Mouse (Mus musculus): ENCODE results near the gene Sac3d1. TPM values are rescaled to one million over a fixed set of nuclear protein-coding genes. Genes with fewer than 3 reads are reported as not detected.
"Not testable (repeated sequence)": the region's sequence is repeated elsewhere in the genome, so short reads cannot be mapped to it uniquely, and the experiment has no call there.

Sac3d1 gene
- polyA plus RNA-seq, 1 experiment from 2014 or later = 45.4 TPM

DNA sequence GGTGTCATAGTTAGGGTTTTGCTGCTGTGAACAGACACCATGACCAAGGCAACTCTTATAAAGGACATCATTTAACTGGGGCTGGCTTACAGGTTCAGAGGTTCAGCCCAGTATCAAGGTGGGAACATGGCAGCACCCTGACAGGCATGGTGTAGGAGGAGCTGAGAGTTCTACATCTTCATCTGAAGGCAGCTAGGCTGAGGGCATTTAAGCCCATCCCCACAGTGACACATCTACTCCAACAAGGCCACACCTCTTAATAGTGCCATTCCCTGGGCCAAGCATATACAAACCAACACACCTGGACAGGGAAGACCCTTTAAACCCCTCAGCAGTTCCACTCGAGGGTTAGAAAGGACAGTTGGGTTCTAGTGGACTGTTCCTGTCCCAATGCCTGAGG, 14.7 kb upstream of the Sac3d1 start:
- not testable (repeated sequence) for H3K9ac ChIP-seq; ATAC-seq; H3K27ac ChIP-seq; H3K9me3 ChIP-seq (replicated peaks); H3K27me3 ChIP-seq; H3K4me1 ChIP-seq; H3K4me2 ChIP-seq; H3K4me3 ChIP-seq
- 50% methylated on average over 1 of the region's 1 CpGs for WGBS
- peaks cover 51% of the 10 kb centered on the region for H3K36me3 ChIP-seq (ENCODE audit: poor library complexity, severe bottlenecking)

DNA sequence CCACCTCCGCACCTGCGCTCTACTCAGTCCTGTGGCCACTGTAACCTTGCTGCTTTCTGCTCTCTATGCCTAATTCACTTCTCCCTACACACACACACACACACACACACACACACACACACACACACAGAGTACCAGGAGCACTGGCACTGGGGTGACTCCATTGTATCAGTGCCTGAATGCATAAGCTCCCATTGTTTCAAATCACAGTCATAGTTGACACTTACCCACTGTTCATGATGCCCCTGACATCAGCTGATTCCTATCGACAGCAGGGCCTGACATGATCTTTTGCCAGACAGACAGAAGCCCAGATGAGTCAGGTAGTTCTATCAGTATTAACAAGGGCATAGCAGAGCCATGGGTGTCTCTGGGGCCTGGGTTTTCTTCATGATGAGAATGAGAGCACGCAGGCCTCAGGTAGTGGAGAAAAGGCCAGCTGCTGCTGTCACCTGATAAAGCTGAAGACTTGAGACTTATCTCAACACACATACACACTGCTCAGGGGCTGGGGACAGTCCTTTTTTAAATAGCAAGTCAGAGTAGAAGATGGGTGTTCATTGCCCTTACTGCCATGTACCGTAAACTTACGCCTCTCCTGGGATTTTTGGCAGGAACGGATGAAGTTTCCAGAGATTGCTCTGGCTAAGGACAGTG, 13.8 kb upstream of the Sac3d1 start:
- Histone ChIP-seq H3K9me3 (replicated peaks) (no peaks in the 10 kb centered on the region), H3K36me3 (ENCODE audit: poor library complexity, severe bottlenecking) (peaks cover 46% of the 10 kb centered on the region), H3K27ac (no peak overlapping the region), H3K4me3 (no peak overlapping the region), H3K4me1 (peaks cover 4% of the 10 kb centered on the region; the same call in 1 of the 2 replicates), H3K4me2 (no peak overlapping the region), H3K27me3 (no peaks in the 10 kb centered on the region), H3K9ac (no peak overlapping the region)
- ATAC-seq = no peak
- WGBS = 86% methylated on average over 7 of the region's 7 CpGs

GRCm38 (mm10) chr19:6130414-6131128, 12.1 kb upstream of the Sac3d1 start:
- not testable (repeated sequence) for ATAC-seq; H3K4me3 ChIP-seq; H3K27ac ChIP-seq; H3K4me2 ChIP-seq; H3K4me1 ChIP-seq; H3K9ac ChIP-seq; H3K27me3 ChIP-seq; H3K9me3 ChIP-seq (replicated peaks)
- H3K36me3 ChIP-seq (ENCODE audit: poor library complexity, severe bottlenecking) = peaks cover 28% of the 10 kb centered on the region
- WGBS = 84% methylated on average over 7 of the region's 7 CpGs

GRCm38 (mm10) chr19:6127760-6128341, 9.4 kb upstream of the Sac3d1 start, which contains the start of gene Snx15:
Gene Snx15 (minus strand): TSS chr19:6128304.
- peak; percentile 94 for ATAC-seq
- WGBS = under 1% methylated on average over 32 of the region's 32 CpGs
- Histone ChIP-seq H3K4me3 (peak within 1 kb of the TSS; percentile 55), H3K27me3 (no peaks in the 10 kb centered on the region), H3K27ac (peak within 1 kb of the TSS; percentile 84), H3K36me3 (ENCODE audit: poor library complexity, severe bottlenecking) (peaks cover 5% of the 10 kb centered on the region; the same call in 1 of the 2 replicates), H3K4me2 (peak within 1 kb of the TSS; percentile 70), H3K9me3 (replicated peaks) (no peaks in the 10 kb centered on the region), H3K9ac (peak within 1 kb of the TSS; percentile 75), H3K4me1 (peaks cover 11% of the 10 kb centered on the region; the same call in 1 of the 2 replicates)

GRCm38 (mm10) chr19:6126789-6127580, 8.5 kb upstream of the Sac3d1 start:
- no peaks in the 10 kb centered on the region for H3K36me3 ChIP-seq (ENCODE audit: poor library complexity, severe bottlenecking)
- WGBS = 75% methylated on average over 10 of the region's 10 CpGs
- H3K4me2 ChIP-seq = peak overlapping the region; percentile 70

DNA sequence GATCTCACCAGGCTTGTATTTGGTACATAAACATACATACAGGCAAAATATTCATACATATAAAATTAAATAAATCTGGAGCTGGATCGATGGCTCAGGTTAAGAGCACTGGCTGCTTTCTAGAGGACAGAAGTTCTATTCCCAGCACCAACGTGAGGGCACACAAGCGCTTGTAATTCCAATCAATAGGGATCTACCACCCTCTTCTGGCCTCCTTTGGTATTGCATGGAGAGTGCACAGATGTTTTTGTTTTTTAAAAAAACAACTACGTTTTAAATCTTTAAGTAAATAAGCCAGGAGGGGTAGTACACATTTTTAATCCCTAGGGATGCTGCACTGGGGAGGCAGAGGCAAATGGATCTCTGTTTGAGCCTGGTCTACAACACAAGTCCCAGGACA, 7.8 kb upstream of the Sac3d1 start:
- H3K9ac ChIP-seq = no peak overlapping the region

More at GRCm38 (mm10) chr19:6126789-6127580, 8.5 kb upstream of the Sac3d1 start:
- H3K9me3 ChIP-seq (replicated peaks) = no peaks in the 10 kb centered on the region
- no peak overlapping the region for H3K27ac ChIP-seq
- H3K27me3 ChIP-seq = no peaks in the 10 kb centered on the region
- H3K4me3 ChIP-seq = peak overlapping the region; percentile 55
- peak overlapping the region; percentile 75; the same call in 1 of the 2 replicates for H3K9ac ChIP-seq
- H3K4me1 ChIP-seq = peaks cover 11% of the 10 kb centered on the region; the same call in 1 of the 2 replicates
- ATAC-seq = no peak

GRCm38 (mm10) chr19:6124898-6125297, 6.4 kb upstream of the Sac3d1 start:
- Histone ChIP-seq H3K4me1 (peaks cover 12% of the 10 kb centered on the region), H3K27me3 (no peaks in the 10 kb centered on the region), H3K4me3 (no peak overlapping the region), H3K9ac (no peak overlapping the region), H3K4me2 (no peak overlapping the region), H3K27ac (no peak overlapping the region), H3K9me3 (replicated peaks) (no peaks in the 10 kb centered on the region), H3K36me3 (ENCODE audit: poor library complexity, severe bottlenecking) (0 out of 2 replicates have a peak, but pooled peaks cover 7% of the 10 kb centered on the region)
- 71% methylated on average over 2 of the region's 2 CpGs for WGBS
- no peak for ATAC-seq

More for the DNA sequence above, 7.8 kb upstream of the Sac3d1 start:
- no peak overlapping the region for H3K4me3 ChIP-seq
- no peak for ATAC-seq
- H3K36me3 ChIP-seq (ENCODE audit: poor library complexity, severe bottlenecking) = no peaks in the 10 kb centered on the region
- H3K9me3 ChIP-seq (replicated peaks) = no peaks in the 10 kb centered on the region
- no peaks in the 10 kb centered on the region for H3K27me3 ChIP-seq
- H3K4me2 ChIP-seq = no peak overlapping the region
- WGBS = 21% methylated on average over 4 of the region's 4 CpGs
- peaks cover 11% of the 10 kb centered on the region; the same call in 1 of the 2 replicates for H3K4me1 ChIP-seq
- H3K27ac ChIP-seq = no peak overlapping the region

DNA sequence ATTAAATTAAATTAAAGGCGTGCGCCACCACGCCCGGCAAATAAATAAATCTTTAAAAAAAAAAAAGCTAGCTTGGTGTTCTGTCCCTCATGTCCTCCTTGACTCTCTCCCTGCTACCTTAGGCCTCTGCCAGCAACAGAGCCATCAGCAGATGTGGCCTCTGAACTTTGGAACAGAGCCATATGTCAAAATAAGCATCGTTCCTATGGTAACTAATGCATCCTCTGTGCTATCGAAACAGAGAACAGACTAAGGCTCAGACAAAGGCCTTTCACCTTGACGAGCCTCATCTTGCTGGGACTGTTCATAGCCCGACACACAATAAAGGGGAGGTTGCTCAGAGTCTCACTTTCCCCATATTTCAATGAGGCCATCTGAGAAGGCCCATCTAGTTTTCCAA, 4.9 kb upstream of the Sac3d1 start:
- 0 out of 2 replicates have a peak, but pooled peaks cover 7% of the 10 kb centered on the region for H3K36me3 ChIP-seq (ENCODE audit: poor library complexity, severe bottlenecking)
- H3K9ac ChIP-seq = no peak overlapping the region
- H3K9me3 ChIP-seq (replicated peaks) = no peaks in the 10 kb centered on the region
- H3K27me3 ChIP-seq = no peaks in the 10 kb centered on the region
- no peak for ATAC-seq
- no peak overlapping the region for H3K4me3 ChIP-seq
- WGBS = 67% methylated on average over 8 of the region's 8 CpGs
- no peak overlapping the region for H3K27ac ChIP-seq
- H3K4me2 ChIP-seq = no peak overlapping the region
- H3K4me1 ChIP-seq = peaks cover 21% of the 10 kb centered on the region

DNA sequence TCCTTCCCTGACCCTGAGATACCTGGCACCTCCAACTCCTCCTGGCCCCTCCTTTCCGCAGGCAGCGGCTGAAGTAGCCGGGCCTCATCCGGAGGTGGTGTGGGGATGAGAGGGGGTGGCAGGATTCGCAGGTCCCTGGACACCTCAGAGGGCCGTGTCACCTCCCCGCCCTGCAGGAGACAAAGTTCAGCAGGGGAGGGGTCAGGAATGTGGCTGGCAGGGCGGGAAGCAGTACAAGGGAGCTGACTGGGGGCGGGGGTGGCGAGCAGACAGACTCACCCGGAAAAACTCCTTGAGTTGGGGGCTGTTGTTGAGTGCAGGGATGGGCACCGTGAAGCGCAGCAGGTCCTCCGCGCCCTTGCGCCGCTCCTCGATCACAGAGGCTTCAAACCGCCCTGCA, 3.3 kb upstream of the Sac3d1 start:
- no peak overlapping the region for H3K4me3 ChIP-seq
- no peak overlapping the region for H3K4me2 ChIP-seq
- 0 out of 2 replicates have a peak overlapping the region, but pooled peaks have one; percentile 37 for H3K9ac ChIP-seq
- H3K27me3 ChIP-seq = no peaks in the 10 kb centered on the region
- no peak for ATAC-seq
- H3K4me1 ChIP-seq = peaks cover 29% of the 10 kb centered on the region
- 39% methylated on average over 19 of the region's 19 CpGs for WGBS
- H3K27ac ChIP-seq = no peak overlapping the region
- H3K9me3 ChIP-seq (replicated peaks) = no peaks in the 10 kb centered on the region
- 0 out of 2 replicates have a peak, but pooled peaks cover 7% of the 10 kb centered on the region for H3K36me3 ChIP-seq (ENCODE audit: poor library complexity, severe bottlenecking)

DNA sequence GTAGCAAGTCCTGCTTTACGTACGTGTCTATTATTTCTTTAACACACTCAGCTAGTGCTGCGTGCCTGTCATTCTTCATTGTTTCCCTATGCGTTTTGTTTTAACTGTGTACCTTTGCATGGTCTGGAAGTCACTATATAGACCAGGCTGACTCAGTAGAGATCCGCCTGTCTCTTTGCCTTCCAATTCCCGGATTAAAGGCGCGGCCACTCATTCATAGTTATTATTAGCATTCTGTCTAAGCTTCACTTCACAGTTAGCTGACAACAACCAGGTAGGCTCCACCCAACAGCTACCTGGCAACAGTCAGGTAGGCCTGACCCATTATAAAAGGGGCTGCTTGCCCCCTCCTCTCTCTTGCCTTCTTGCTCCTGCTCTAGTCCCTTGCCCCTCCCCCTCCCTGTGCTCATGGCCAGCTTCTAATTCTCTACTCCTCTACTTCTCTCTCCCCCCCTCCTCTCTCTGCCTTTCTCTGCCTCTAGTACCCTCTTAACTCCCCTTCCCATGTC, 281 bp upstream of the Sac3d1 start:
- H3K36me3 ChIP-seq (ENCODE audit: poor library complexity, severe bottlenecking) = peaks cover 35% of the 10 kb centered on the region
- peak; percentile 55 for ATAC-seq
- H3K27me3 ChIP-seq = no peaks in the 10 kb centered on the region
- H3K4me3 ChIP-seq = peak overlapping the region; percentile 61
- peaks cover 35% of the 10 kb centered on the region for H3K4me1 ChIP-seq
- peak overlapping the region; percentile 87 for H3K4me2 ChIP-seq
- H3K9ac ChIP-seq = peak overlapping the region; percentile 90
- H3K9me3 ChIP-seq (replicated peaks) = no peaks in the 10 kb centered on the region
- 1% methylated on average over 8 of the region's 8 CpGs for WGBS
- H3K27ac ChIP-seq = peak overlapping the region; percentile 92

GRCm38 (mm10) chr19:6117346-6117985, 984 bp downstream of the Sac3d1 start:
- H3K27ac ChIP-seq = peak overlapping the region; percentile 92
- peaks cover 30% of the 10 kb centered on the region for H3K4me1 ChIP-seq
- 4% methylated on average over 32 of the region's 32 CpGs for WGBS
- no peaks in the 10 kb centered on the region for H3K27me3 ChIP-seq
- H3K9me3 ChIP-seq (replicated peaks) = no peaks in the 10 kb centered on the region
- H3K4me2 ChIP-seq = peak overlapping the region; percentile 87
- peak overlapping the region; percentile 90 for H3K9ac ChIP-seq
- peak overlapping the region; percentile 61 for H3K4me3 ChIP-seq
- H3K36me3 ChIP-seq (ENCODE audit: poor library complexity, severe bottlenecking) = peaks cover 43% of the 10 kb centered on the region
- no peak for ATAC-seq

All from forebrain, embryonic 13.5 days (tissue).